Mouse (Mus musculus) liver, embryonic 14.5 days (tissue): ENCODE data around the gene Patj.

Experiments used
- CTCF ChIP-seq: IDR thresholded peaks from 2 replicates; pipeline ENCODE4 v1.5.1; 2016; ENCODE audit warnings: antibody characterized with exemption, low read depth, control low read depth
- EP300 ChIP-seq: IDR thresholded peaks from 2 replicates; pipeline ENCODE4 v1.6.1; 2016; ENCODE audit warnings: antibody characterized with exemption, low read depth

- TF ChIP-seq CTCF (no peak), EP300 (no peak)
Measured at GRCm38 (mm10) chr4:98564196-98564865, 168.7 kb downstream of the Patj start.
